Mouse (Mus musculus) T-helper 2 cell (primary cell): ENCODE data around the gene Zzef1.

Experiments
- in situ Hi-C: fragments of 300-600 bp; cut with MboI, MseI; formaldehyde crosslinking; loops from one replicate; pipeline ENCODE4 v1.15.1; 2025; ENCODE audit warnings: high pct_unique_total_duplicates

Zzef1 gene

DNA sequence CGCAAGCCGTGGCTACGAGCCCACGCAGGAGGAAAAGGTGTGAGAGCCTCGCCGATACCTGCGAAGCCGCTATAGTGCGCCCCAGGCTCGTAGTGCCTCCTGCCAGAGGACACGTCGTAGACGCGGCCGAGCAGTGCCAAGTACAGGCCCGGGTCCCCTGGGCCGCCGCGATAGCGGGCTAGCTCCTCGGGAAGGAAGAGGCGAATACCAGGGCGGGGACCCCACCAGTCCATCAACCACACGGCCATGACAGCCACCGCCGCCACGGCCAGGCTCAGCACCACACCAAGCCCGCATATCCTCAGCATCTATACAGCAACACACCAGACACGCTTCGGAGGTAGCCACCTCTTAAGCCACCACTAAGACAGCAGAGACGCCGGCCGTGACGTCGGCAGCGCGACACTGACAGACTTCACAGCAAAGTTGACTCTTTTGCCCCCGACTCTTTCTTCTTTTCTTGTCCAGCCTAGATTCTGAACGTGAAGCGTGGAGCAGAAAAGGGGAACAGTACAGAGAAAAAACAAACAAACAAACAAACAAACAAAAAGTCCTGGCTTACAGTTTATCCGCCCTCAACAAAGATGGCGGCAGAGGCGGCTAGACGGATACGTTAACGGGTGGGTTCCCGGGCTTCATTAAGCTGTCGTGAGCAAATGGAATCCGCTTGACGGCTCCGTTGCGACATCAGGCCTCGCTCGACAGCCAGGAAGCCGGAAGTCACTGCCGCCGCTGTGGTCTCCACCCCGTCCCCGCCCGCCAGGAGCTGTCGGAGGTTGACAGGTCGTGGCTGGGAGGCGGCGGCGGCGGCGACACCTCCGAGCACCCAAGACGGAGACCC, at the start of gene Zzef1, which contains the start of gene Cyb5d2:
Zzef1 (plus strand) TSS at position 772 of the 841 bp plus-strand sequence.
Cyb5d2 (minus strand) TSS at position 688 of the 841 bp plus-strand sequence.
- in situ Hi-C loops: no loop called here

DNA sequence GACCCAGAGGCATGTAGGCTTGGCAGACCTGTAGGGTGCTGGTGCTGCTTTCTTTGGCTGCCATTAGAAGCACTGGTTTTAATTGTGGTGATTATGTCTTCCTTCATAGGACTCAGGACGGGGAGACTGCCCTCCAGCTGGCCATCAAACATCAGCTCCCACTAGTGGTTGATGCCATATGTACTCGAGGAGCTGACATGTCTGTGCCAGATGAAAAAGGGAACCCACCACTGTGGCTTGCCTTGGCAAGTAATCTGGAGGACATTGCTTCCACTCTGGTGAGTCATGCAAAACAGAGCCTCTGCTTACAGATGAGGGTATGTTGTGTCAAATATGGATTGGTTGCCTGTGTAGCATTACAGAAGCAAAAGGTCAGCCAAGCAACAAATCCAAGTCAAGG, 44.1 kb upstream of the Zzef1 start:
- in situ Hi-C loops: no loop called here

DNA sequence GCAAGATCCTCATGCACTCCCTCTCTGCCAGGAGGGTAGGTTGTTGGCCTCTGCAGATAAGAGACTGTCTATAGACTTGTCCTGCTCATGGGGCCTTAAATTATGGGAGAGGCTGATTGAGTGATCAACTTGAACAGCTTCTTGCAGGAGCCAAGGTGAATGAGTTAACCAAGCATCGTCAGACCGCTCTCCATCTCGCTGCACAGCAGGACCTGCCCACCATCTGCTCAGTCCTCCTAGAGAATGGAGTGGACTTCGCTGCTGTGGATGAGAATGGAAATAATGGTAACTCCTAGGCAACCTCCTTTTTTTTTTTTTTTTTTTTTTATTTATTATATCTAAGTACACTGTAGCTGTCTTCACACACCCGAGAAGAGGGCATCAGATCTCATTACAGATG, 37.7 kb upstream of the Zzef1 start:
- in situ Hi-C loops: no loop called here

DNA sequence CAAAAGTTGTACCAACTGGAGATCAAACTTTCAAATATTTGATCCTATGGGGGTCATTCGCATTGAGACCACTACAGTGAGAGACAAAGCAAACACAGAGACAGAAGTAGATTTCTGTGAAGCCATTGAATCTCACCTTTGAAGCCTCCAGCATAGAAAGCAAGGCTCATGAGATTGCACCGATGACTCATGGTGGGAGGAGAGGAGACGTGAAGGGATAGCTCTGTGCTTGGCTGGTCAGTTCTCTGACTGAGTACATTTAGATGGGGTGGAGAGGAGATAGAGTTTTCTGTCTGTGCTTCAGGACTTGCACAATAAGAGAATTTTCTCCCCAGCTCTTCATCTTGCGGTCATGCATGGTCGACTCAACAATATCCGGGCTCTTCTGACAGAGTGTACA, 36.4 kb upstream of the Zzef1 start:
- in situ Hi-C loops: no loop called here

DNA sequence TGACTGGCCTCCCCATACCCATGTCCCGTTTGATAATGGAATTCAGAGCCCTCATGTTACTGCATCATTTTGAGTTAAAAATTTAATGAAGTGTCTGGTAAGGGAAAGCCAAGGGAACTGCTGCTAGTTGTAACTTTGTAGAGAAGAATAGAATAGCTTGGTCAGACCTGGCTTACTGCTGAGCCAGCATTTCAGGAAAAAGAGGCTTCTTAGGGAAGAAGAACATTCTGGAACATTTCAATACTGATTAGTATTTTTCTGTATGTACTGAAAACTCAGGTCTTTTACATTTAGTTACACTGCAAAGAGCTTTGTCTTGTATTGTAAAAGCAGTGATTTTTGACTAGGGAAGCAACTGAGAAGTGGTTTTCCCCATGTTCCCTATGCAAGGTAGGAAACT, 35.2 kb upstream of the Zzef1 start:
- in situ Hi-C loops: no loop called here

DNA sequence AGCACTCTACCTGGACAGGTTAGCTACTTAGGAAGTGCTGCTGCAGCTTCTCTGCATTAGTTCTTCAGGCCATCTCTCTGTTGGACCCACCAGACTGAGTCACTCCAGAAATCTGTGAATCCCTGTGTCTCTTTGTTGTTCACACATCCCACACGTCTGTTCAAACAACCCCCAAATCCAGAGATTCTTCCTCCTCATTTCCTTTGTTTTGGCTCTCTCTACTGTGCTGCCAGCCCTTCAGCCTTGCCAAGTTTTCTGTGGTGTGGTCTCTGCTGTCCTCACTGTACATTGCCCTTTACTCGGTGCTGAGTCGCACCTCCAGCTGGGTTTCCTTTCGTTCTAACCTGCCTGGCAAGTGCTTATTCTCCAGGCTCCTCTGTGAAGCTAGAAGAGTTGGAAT, 31.8 kb upstream of the Zzef1 start:
- in situ Hi-C loops: no loop called here

DNA sequence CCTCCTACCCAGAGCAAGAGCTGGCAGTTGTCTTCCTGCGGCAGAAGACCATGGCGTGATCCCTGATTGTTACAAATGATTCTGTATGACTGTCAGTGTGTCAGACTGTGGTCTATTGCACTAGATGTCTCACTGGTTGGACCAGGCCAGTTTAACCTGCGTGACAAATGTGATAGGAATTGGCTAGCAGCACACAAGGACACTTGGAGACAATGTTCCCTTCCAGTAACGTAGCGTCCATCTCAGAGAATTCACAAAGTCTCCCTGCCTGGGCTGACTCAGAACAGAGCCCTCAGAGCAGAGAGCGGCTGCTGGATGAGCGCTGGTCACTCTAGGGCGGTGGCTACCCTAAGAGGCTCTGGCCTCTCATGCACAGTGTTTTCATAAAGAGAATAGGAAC, 28.3 kb upstream of the Zzef1 start:
- in situ Hi-C loops: no loop called here

DNA sequence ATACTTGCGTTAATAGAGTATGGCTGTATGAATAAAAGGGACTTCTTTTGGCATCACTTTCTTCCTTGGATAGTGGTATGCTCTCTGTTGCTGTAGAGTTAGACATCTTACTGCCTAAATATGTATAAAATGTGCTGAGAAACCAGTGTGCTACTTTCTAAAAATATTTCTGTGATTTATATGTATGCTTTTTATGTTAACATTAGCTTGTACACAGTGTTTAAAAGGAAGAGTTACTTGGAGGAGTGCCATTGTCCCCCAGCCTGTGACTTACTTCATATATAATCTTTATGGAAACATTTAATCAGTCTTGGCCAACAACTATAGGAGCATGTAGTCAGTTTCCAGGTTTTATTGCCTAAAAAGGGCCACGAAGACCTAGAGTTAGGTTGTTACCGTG, 27.0 kb upstream of the Zzef1 start:
- in situ Hi-C loops: no loop called here

DNA sequence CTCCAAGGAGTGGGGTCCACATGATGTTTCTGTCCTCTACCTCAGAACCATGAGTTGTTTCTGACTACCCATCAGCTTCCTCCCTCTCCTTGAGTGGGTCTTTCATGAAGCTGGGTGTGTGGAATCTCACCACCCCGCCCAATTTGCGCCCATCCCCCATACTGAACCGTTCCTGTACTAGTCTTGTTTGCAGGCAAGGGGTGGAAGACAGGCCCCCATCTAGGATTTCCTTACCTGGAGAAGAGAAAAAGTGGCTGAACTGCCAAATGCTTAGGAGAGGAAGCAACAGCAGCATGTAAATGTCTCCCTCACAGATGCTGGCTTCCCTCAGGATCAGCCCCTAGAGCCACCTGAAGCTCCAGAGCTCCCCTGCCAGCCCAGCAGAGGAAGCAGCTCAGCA, 25.7 kb upstream of the Zzef1 start:
- in situ Hi-C loops: loop anchor here (10.0 kb wide), 1 partner anchor 714 kb away; no protein-coding TSS in a partner anchor

DNA sequence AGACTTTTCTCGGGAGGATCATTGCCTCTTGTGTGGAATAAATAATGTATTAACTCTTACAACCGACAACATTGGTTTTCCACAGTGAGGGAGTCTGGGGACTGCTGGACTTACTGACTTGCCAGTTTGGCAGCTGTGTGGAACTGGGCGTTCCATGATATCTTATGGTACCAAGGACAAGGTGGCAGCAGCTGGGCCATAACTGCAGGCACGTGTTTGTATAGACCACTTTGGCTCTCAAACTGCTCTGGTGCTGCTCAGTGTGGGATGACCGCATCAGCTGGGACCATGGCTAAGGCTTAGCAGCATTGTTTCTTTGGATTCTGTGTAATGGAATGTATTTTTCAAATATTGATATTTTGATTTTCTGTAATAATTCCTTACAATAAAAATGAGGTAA, 25.2 kb upstream of the Zzef1 start:
- in situ Hi-C loops: loop anchor here (10.0 kb wide), 1 partner anchor 714 kb away; no protein-coding TSS in a partner anchor

DNA sequence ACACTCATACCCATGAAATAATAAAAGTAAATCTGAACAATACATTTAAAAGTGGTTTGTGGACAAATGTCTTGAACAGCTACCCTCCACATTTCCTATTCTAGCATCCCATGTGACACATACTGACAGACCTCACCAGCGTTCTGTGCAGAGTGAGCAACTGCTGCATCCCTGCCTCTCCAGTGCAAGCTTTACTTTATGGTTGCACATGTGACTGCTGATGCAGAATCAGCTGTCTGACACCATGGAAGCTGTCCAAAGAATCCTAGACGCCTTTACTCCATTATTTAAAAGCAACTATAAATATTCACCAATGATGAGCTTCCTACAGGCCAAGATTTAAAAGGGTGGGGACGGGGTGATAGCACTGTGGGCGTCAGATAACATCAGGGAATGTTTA, 24.6 kb upstream of the Zzef1 start:
- in situ Hi-C loops: loop anchor here (10.0 kb wide), 1 partner anchor 713 kb away; no protein-coding TSS in a partner anchor

DNA sequence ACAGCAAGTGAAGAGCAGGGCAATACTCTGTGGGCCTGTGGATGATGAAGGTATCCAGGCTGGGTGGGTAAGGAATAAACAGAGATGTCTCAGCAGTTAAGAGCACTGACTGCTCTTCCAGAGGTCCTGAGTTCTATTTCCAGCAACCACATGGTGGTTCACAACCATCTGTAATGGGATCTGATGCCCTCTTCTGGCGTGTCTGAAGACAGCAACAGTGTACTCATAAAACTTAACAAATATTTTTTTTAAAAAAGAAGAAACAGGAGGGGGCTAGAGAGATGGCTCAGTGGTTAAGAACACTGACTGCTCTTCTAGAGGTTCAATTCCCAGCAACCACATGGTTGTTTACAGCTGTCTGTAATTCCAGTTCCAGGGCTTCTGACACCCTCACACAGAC, 23.4 kb upstream of the Zzef1 start:
- in situ Hi-C loops: loop anchor here (10.0 kb wide), 1 partner anchor 712 kb away; no protein-coding TSS in a partner anchor

DNA sequence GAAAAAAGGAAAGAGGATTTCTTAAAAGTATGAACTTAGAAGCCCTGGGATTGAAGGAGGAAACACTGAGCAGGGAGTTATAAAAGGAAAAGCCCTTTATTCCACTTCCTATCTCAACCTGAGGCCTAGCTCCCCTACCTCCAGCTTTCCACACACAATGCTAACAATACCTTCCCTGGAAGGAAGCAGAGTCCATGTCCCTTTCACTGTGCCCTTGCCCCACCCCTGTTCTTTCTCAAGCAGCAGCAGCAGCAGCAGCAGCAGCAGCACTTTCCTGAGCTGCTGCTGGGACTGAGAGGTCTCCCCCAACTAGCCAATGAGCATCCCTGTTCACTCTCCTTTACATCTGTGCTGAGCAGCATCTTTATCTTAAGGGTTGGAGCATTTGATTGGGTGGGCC, 17.1 kb upstream of the Zzef1 start:
- in situ Hi-C loops: loop anchor here (10.0 kb wide), 1 partner anchor 706 kb away; no protein-coding TSS in a partner anchor

DNA sequence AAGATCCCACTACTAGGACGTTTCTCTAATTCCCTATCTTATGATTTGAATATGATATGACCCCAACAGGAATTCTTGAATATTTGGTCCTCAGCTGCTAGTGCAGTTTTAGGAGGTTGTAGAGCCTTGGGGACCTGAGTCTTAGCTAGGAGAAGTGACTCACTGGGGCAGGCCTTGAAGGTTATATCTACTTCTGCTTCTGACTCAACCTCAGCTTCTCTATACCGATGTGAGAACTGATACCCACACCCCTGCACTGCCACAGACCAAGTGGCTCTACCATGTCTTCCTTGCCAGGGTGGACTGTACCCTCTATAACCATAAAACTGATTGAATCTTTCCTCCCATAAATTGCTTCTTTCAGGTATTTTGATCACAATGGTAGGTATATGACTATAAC, 13.9 kb upstream of the Zzef1 start:
- in situ Hi-C loops: no loop called here

DNA sequence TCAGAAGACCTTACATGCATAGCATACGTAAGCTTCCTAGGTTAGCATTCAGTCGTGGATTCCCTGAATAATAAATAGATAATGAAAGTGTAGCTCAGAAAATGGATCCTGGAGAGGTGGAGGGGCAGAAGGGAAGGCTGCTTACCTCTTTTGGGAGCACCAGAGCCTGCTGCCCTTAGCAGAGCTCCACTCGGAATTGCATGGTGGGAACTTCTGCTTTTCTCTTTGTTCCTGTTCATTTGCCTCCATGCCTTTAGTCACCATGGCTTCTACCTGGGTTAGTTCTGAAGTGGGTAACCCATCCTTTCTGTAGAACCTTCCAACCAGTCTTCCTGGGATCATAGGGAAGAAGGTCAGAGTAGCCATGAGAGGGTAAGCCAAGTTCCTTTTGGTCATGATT, 13.5 kb upstream of the Zzef1 start:
- in situ Hi-C loops: no loop called here

DNA sequence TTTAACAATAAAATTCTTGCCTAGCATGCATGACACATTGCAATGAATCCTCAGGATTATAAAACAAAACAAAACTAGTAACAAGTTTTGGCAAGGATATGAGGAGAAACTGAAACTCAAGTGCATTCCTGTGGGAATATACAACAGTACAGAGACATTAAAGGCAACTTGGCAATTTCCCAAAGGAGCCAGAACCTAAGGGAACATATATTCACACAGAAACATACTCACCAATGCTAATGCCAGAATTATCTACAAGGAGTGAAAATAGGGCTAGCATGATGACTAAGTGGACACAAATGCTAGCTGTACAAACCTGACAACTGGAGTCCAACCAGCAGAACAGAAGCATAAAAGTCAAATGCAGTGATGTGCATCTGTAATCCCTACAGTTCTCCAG, 4.0 kb upstream of the Zzef1 start:
- in situ Hi-C loops: no loop called here

DNA sequence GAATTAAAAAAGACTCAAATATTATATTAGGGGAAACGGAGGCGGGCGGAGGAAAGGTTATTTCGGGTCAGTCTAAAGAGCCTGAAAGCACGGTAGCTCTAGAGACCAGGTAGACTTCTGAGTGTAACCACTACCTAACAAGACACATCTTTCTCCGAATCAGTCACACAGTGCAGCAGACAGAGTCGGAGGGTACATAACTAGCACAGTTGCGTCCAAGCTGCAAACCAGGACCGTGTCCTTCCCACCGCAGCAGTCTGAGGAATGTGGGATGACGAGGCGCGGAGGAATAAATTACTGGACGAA, 924 bp upstream of the Zzef1 start:
- in situ Hi-C loops: no loop called here

DNA sequence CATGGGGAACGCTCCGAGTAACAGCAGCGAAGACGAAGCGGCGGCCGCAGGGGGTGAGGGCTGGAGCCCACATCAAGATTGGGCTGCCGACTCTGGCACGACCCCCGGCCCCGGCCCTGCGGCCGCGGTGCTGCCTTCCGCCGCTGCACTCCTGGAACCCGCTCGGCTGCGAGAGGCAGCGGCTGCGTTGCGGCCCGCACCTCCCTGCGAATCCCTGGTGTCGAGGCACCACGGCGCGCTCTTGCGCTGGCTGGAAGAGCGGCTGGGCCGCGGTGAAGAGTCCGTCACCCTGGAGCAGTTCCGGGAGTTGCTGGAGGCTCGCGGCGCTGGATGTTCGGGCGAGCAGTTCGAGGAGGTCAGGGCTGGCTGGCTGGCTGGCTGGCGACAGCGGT, 266 bp downstream of the Zzef1 start:
- in situ Hi-C loops: no loop called here

DNA sequence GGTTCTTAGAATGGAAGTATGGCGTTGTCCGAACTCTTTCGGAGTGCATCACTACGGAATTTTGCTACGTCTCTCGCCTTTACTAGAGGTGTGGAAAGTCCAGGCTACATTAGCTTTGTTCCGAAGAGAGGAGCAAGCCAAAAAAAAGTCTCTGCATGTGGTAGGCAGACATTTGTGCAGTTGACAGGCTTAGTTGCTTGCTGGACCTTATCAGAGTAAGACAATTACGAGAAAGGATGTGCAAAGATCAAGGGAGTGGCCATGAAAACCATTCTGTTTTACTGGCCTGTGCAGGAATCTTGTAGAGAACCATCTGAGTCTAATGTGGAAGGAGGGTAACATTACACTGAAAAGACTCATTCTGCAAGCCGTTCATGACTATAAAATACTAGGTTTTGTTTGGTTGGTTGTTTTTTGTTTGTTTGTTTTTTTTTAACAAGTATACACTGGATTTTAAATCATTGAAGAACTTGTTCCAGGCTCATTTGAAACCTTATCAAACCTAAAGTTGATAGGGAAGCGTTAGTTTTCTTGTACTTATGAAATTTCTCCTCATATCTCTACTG, 830 bp downstream of the Zzef1 start:
- in situ Hi-C loops: no loop called here

DNA sequence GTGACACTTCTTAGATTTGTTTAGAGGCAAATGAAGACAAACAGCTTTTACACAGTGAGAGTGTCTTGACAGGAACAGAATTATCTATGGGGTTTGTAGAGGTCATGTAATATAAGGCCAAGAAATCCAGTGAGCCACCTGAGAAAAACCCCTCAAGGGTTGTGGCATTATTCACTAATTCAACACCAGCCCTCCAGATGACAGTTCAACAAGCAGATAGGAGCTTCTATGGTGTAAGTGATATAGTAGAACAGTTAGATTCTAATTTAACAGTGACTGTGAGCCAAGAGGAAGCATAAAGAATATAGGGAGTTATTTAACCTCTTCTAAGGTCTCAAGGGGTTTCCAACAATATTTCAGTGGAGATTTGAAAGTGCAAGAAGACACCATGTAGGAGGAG, 2.1 kb downstream of the Zzef1 start:
- in situ Hi-C loops: no loop called here

DNA sequence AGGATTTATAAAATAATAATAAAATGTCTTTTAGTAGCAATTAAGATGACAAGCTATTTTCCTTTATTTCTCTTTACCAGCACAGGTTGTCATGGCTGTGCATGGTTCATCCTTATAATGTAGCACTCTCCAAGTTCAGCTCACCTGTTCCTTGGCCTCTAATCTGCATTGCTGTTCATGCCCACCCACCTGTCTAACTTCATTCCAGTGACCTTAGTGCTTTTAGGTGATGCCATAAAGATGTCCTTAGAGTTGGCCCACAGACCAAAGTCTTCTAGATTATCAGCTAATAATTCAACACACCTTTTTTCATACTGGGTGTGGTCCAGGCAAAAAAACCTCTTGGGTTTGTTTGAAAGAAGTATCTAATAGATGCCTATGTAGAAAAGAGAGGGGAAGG, 5.2 kb downstream of the Zzef1 start:
- in situ Hi-C loops: no loop called here

DNA sequence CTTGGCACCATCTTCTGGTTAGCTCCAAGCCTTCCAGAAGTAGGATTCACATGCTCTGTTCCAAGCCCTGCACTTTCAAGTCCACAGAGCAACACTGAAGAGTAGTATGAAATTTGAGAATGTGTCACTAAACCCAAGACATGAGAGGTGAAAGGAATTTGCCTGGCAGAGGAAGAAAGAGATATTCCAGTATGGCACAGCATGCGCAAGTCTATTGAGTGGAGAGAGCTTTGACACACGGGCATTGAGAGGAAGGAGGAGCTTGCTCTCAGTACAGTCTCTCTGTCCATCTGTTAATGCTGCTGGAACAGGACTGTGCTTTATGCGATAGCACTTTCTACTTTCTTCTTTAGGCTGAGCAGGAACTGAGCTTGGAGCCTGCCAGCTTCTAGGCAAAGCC, 7.0 kb downstream of the Zzef1 start:
- in situ Hi-C loops: no loop called here

DNA sequence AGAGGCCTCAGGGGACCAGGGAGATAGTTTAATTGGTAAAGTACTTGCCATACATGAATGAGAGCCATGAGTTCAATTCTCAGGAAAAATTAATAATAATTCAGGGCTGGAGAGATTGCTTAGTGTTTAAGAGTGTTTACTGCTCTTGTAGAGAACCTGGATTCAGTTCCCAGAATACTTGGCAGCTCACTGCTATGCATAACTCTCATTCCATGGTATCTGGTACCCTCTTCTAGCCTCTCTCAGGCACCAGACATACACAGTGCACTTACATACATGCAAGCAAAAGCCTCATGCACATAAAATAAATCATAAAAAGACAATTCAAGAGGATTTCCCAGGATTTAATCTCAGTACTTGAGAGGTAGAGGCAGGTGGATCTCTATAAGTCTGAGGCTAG, 8.6 kb downstream of the Zzef1 start:
- in situ Hi-C loops: no loop called here
